Mouse (Mus musculus): ENCODE data around the gene Pcbp3.

- TF ChIP-seq CTCF (IDR thresholded peaks at IDR 0.05; ENCODE audit: extremely low read depth, insufficient read length, insufficient replicate concordance, low read depth, low read length) (no peak), POLR2A (IDR thresholded peaks at IDR 0.05; ENCODE audit: low read depth, low read length) (no peak)
Measured at GRCm38 (mm10) chr10:76841220-76841619, 120.5 kb downstream of the Pcbp3 start.
